Mouse (Mus musculus) heart, adult 2 months (tissue): ENCODE results near the gene Pwp2.

Source experiments
- CTCF ChIP-seq: fragments of 200-600 bp; IDR thresholded peaks from 2 replicates; pipeline ENCODE4 v1.8.1; 2022; ENCODE audit warnings: antibody characterized with exemption, mild to moderate bottlenecking, moderate library complexity
- EP300 ChIP-seq: fragments of 200-500 bp; IDR thresholded peaks from 2 replicates; pipeline ENCODE4 v1.6.1; 2011; ENCODE audit warnings: low read depth, low read length, control low read depth; ENCODE audit not compliant: insufficient read depth
- POLR2A ChIP-seq: fragments of 200-500 bp; IDR thresholded peaks from 2 replicates; pipeline ENCODE4 v1.6.1; 2011; ENCODE audit warnings: mild to moderate bottlenecking, low read depth, low read length, control low read depth; ENCODE audit not compliant: insufficient read depth

- TF ChIP-seq POLR2A = no peak
- TF ChIP-seq CTCF = no peak
- no peak for TF ChIP-seq EP300
Observed at GRCm38 (mm10) chr10:78224136-78224535, 39.2 kb upstream of the Pwp2 start.
